Mouse (Mus musculus) hematopoietic stem cell, adult 5-6 weeks (primary cell): Measurements from ENCODE around the gene Uvssa. TPM values are rescaled to one million over a fixed set of nuclear protein-coding genes. Genes with fewer than 3 reads are reported as not detected.

Source experiments
- ATAC-seq, 2 experiments: fragments of 125-278 bp in 1 of 2; replicated peaks in 1 of 2; 2 replicates each; pipeline ENCODE4 v1.8.0; 2016 to 2017; ENCODE audit warnings: inconsistent platforms in 2 of 2, mild to moderate bottlenecking in 2 of 2, moderate number of reproducible peaks in 2 of 2, low read depth in 1 of 2, moderate TSS enrichment in 1 of 2; ENCODE audit not compliant: low FRiP score in 2 of 2, poor library complexity in 2 of 2, severe bottlenecking in 2 of 2, insufficient read depth in 1 of 2, low TSS enrichment in 1 of 2
- total RNA-seq: library from RNA; stranded (forward); fragments of 172-1452, 232-1000 nt; gene quantifications from 2 replicates; pipeline ENCODE4 v1.2.3, GENCODE M21; 2017

The Uvssa gene
- total RNA-seq, 1 experiment from 2014 or later: 10.0 TPM

DNA sequence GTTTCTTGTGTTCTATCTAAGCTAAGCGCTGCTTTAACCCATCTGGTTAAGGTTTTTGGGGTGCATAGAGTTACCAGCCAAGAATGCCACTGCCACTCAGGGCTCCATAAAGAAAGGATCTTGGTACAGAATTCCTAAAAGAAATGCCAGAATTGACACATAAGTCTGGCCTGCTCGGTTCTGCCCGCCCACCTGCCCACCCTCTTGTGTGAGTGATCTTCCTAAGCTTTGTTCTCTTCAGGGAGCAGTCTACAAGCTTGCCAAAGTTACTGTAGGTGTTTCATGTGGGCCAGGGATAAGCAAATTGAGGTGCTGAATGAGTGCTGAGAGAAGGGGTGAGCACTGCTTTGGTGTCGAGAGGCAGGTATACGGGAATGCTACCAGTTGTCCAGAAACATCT is 15.1 kb upstream of the Uvssa start:
- no peak for ATAC-seq

DNA sequence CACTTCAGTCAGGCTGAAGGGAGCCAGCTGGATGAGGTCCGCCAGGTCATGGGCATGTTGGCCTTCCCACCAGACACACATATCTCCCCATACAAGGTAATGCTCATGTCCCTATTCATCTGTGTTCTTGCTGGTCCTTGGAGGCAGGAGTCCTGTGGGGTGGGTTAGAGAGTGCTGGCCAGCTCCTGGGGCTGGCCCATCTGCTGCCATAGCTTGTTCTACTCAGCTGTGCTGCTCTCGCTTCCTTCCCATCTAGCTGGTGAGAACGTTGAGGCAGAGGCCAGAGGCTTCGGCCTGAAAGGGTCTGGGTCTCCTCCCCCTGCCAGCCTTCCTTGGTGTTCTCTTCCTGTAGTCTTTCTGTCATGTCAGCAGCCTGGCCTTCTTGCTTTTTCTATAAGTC is 9.7 kb upstream of the Uvssa start:
- ATAC-seq: no peak

DNA sequence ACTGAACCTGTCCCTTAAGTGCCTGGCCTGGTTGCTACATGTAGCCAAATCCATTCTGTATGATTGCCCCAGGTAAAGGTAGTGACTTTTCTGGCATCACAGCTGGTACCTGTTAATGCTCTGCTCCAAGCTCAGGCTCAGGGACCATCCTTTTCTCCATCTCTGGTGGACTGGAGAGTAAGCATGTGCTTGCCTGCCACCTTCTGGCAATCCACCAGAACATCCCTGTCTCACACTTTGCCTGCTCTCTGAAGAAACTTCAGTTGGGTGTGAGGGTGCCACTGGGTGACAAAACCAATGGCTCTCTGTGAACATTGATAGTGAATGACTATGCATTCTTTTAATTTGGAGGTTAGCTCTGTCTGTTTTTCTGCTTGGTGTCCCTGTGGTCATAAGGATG is 7.2 kb upstream of the Uvssa start:
- ATAC-seq: peak in 1 of 2 experiments; percentile 39; a peak in 2 of 4 replicates

DNA sequence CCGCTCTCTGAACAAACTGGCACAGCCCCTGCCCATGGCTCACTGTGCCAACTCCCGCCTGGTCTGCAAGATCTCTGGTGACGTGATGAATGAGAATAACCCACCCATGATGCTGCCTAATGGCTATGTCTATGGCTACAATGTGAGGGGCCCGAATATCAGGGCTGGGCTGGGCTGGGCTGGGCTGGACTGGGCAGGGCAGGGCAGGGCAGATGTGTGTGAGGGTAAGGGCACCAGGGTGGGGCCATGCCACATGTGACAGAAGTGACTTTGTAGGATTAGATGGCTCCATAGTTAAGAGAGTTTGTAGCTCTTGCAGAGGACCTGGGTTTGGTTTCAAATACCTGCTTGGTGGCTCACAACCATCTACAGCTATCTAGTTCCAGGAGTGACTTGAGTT is 6.7 kb upstream of the Uvssa start:
- no peak for ATAC-seq

DNA sequence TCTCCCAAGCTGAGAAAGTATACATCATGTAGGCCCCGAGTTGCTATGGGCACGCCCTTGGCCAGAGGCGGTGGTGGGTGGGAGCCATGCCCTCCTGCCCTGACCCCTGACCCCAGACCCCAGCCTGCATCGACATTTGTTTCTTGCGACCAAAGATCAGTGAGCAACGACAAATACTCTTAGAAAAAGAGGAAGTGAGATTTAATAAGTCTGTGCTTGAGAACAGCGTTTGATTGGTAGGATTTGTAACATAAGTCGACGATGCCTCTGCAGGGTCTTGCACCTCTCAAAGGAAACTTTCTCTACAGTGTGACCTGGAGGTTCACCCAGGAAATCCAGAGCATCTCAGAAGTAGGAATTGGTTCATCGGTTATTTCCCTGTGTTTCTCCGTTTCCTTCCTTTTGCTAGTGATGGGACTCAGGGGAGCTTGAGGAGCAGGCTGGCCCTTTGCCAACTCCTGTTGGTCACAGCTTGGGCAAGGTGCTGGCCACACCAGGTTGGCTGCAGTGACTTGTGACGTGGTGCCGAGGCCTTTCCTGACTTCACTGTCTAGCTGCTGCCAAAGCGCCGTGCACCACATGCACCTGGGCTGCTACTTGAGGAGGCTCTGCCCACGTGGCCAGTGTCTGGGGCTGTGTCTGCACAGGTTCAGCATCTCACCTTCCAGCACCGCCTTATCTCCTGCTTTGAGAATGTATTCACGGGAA is 5.9 kb upstream of the Uvssa start:
- peak; percentile 16 to 43; a peak in 1 of 4 replicates for ATAC-seq

DNA sequence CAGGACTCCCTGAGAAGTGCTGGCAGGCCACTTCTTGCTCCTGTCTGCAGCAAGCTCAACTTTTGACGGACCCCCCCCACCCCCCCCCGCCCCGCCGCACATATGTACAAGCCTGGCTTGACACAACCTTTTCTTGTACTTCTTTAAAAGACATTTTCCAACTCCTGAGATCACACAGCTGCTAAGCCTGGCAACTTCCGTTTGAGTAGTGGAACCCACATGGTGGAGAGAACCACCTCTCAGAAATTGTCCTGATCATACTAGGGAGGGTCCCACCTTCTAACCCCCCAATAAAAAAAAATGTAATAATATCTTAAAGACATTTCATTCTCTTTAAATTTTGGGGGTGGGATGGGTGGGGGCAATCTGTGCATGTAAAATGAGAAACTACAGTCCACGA is 1.2 kb upstream of the Uvssa start:
- no peak for ATAC-seq

DNA sequence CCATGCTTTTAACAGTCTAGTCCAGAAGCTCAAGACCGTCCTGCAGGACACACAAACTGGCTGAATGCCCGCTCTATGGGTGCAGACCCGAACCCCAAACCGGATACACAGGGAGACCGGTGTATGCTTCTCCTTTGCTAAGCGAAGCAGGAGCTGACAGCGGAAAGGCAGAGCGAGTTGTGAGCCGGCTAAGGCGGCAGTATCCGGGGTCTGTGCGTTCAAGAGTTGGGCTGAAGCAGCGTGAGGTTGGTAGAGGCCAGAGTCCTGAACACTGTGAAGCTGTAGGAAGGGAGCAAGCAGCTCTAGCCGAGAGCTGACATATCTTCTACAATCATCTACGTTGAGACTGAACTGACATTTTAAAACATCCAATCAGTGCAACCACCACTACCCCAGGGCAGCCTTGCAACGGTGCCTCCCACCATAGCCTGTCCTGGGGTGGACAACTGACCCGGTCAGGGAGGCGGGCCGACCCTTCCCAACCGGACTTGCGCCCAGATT is 498 bp upstream of the Uvssa start:
- peak; percentile 8 to 21; a peak in 3 of 4 replicates for ATAC-seq

DNA sequence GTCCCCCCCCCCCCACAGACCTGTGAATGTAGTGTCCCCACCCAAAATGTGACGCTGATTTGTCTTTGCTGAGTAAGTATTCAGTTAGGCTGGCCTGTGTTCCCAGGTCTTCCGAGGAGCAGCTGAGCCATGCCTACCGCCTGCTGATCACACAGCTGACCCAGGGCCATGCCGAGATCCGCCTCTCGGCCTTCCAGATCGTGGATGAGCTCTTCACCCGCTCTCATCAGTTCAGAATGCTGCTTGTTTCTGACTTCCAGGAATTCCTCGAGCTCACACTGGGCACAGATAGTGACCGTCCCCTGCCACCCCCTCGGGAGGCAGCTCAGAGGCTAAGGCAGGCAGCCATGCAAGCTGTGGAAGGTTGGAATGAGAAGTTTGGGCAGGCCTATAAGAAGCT is 9.2 kb downstream of the Uvssa start:
- ATAC-seq: no peak

DNA sequence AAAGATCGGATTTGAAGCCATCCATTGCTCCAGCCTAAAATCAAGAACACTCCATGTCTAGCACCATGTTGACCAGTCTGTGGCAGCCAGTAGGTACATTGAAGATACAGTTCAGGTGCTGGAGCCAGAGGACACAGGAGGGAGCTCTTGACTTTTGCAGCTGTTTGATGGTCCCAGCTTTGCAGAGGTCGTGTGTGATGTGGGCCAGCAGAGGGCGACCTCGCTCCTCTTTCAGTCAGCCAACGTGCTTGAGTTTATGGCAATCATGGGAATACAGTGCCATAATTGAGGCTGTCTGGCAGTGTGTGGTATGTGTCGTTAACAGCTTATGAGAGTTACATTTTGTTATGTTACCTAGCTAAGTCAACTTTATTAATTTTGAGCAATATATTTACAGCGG is 15.5 kb downstream of the Uvssa start:
- peak; percentile 83 to 85 for ATAC-seq

DNA sequence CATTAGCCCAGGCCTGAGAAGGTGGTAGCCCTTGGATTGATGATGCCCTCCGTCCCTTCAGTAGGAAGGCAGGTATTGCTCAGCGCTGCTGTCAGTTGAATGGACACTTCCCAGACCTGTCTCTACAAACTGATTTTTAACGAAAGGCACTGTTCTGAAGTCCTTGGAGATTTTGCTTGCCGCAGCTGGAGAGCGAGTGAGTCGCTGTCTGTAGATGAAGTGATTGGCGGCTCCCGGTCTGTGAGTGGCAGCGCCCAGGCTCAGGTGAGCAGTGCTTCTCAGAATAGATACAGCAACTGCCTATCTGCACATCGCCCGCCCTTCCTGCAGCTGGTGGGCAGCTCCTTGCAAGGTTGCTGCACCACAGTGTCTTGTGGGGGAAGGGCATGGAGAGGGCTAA is 17.3 kb downstream of the Uvssa start:
- ATAC-seq: no peak

DNA sequence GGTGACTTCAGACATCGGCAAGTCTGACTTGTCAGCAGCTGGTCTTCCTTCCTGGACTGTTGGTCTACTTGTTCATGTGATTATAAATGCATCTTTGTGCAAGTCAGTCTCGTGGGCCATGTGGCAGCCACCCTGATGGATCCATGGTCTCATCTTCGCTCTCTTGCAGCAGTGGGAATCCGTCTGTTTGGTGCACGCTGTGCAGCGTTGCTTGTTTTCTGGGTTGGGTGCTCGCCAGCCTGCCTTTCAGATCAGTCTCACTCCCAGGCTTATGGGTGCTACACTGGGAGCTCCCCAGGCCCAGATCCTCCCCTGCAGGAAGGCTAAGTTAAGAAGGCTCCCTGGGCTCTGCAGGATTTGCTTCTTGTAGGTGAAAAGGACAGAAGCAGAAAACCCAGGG is 18.5 kb downstream of the Uvssa start:
- no peak for ATAC-seq

DNA sequence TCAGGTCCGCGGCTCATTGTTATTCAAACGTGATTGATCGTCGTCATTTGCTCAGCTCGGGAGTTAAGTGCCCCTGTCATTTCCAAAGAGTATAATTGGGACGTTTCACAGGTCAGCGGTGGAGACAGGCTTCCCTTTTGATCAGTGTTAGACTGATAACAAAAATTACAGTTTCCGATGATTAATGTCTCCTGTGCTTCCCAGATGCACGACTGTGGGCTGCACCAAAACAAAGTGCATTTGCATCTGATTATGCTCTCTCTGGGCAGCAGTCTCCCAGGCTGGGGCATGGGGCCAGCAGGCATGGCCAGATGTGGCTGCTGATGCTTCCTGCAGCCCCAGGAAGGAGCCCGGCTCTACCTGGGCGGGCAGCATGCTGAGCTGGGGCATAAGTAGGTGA is 22.5 kb downstream of the Uvssa start:
- ATAC-seq: no peak

DNA sequence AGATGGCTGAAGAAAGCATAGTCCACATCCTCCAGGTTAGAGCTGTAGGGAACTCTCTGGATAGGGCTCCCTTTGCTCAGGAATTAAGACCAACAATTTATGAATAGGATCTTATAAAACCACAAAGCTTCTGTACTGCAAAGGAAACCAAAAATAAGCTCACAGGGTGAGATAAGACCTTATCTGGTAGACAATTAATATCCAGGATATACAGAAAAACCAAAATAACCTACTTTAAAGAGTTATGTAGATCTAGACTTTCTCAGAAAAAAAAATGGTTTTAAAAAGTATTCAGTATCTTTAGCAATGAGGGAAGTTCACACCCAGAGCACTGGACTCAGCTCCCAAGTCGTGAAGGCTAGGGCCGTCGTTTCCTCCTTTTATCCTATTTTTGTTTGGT is 42.0 kb downstream of the Uvssa start:
- ATAC-seq: no peak

DNA sequence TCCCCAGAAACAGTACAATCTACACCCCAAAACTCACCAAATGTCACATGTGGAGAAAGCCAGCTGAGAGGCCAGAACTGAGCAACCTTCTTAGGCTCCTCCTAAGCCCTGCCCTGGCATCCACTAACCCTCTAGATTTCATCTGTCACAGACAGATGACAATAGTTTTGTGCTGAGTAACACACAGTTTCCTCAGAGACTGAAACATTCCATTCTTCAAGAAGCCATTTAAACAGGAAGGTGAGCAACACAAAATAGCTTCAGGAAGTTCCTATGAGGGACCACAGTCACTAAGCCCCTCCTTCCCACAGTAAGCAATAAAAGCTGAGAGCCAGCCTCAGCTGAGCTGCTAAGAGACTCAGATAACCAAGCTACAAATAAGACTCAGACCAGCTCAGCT is 49.1 kb downstream of the Uvssa start:
- 0 out of 4 replicates have a peak, but pooled peaks of 1 of the 2 experiments have one; percentile 19 for ATAC-seq

DNA sequence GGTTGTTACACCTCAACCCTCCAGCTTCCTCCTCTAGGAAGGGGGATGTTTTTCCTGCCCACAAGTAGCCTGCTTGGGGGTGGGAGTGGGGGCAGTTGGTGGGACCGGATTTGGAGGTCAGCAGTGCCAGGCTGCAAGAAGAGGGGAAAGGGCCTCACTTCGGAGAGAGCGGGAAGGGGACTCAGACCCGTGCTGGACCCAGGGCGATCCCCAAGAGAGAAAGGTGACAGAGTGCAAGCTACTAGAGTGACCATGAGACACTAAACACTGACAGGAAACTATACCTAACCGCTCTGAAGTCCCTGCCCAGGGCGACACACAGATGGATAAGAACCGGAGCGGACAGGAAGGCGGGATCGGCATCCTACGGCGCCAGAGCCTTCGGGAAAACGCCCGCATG is 51.8 kb downstream of the Uvssa start:
- ATAC-seq: no peak

DNA sequence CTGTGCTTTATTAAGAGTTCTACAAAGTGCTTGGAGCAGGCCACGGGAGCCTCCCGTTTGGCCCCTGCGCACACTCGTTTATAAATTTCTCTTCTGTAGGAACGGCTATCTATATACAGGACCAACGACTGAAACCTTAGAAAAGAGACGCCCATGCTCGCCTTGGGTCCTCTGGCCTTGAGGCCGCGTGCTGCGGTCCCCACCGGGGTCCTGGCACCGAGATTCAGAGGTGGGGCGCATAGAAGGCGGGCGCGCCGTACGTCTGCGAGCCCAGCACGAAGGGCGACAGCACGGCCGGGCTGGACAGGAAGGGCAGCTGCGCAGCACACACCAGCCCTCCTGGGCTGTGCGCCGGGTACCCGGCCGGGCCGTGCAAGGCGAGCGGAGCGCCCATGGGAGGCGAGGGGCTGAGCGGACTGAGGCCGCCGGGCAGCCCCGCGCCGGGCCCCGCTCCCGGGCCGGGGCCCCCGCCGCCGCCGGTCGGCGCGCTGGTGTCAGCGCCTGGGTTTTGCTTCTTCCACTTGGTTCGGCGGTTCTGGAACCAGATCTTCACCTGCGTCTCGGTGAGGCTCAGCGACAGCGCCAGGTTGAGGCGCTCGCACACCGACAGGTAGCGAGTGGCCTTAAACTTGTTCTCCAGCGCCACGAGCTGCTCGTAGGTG is 52.3 kb downstream of the Uvssa start:
- ATAC-seq: no peak

DNA sequence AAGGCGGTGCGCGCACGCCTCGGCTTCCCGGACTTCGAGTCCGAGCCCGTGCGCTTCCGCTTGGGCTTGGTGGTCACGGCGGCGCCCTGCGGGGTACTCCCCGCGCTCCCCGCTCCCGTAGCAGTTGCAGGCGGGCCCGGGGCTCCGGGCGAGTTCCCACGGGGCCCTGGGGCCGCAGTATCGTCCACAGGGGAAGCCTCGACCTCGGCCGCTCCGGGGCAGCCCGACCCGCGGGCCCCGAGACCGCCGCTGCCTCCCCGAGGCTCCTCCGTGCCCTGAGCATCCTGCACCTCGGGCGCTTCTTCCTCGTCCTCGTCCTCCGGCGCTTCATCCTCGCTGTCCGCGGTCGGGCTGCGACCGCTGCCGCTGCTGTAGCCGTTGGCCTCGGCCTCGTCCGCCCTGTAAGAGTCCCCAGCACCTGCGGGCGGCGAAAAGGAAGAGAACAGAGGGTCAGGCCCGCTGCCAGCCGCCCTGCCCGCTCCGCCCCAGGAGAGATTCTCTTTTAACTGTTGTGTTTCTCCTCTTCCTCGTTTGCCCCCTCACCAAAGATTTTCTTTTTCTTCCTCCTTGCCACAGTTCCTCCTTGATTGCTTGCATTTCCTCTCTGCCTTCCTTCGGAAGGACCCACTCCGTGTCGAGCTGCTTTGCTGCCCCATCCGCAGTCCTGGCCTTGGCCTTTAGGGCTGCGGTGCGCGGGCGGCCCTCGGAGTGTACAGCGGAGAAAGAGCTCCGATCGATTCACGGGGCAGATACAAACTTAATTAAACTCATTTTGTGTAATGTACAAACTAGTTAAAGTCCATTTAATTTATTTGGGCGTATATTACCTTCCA is 53.0 kb downstream of the Uvssa start:
- ATAC-seq: no peak
